Mouse (Mus musculus) lung, adult 2 months (tissue): ENCODE measurements around the gene Rnf7. TPM values are rescaled to one million over a fixed set of nuclear protein-coding genes. Genes with fewer than 3 reads are reported as not detected.
A peak's percentile ranks its signal among the peaks of the same experiment; 100 is the strongest.

ENCODE experiments used
- DNase-seq: peaks from one replicate; pipeline ENCODE4 v3.0.0; 2022
- H3K4me1 ChIP-seq: fragments of 200-500 bp; 2 replicates; pipeline ENCODE4 v1.6.1; 2011; ENCODE audit warnings: low read length; ENCODE audit not compliant: control insufficient read depth, insufficient read depth
- H3K4me3 ChIP-seq: fragments of 200-500 bp; replicated peaks from 2 replicates; pipeline ENCODE3; 2011; ENCODE audit warnings: low read depth, mild to moderate bottlenecking, control low read depth, low read length; ENCODE audit errors: extremely low read depth
- CTCF ChIP-seq: fragments of 200-500 bp; IDR thresholded peaks from 2 replicates; pipeline ENCODE4 v1.5.1; 2011; ENCODE audit warnings: mild to moderate bottlenecking, low read length, control low read depth; ENCODE audit not compliant: insufficient read depth
- POLR2A ChIP-seq: fragments of 200-500 bp; IDR thresholded peaks from 2 replicates; pipeline ENCODE4 v1.6.1; 2011; ENCODE audit warnings: low read depth, mild to moderate bottlenecking, control low read depth, low read length, borderline replicate concordance; ENCODE audit errors: extremely low read depth
- WGBS: fragments of 180-500 bp; shearing (Covaris S2); methylation state at CpG from one replicate; pipeline ENCODE4 v1.1.7; 2018; 5-methylcytosine and 5-hydroxymethylcytosine counted together
- polyA plus RNA-seq: library from polyadenylated mRNA; depleted of rRNA; stranded (reverse); fragments of >200 nt; gene quantifications from 2 replicates; pipeline ENCODE4 v1.2.3, GENCODE M21; 2012

The Rnf7 gene
- polyA plus RNA-seq, 1 experiment = 183 TPM

DNA sequence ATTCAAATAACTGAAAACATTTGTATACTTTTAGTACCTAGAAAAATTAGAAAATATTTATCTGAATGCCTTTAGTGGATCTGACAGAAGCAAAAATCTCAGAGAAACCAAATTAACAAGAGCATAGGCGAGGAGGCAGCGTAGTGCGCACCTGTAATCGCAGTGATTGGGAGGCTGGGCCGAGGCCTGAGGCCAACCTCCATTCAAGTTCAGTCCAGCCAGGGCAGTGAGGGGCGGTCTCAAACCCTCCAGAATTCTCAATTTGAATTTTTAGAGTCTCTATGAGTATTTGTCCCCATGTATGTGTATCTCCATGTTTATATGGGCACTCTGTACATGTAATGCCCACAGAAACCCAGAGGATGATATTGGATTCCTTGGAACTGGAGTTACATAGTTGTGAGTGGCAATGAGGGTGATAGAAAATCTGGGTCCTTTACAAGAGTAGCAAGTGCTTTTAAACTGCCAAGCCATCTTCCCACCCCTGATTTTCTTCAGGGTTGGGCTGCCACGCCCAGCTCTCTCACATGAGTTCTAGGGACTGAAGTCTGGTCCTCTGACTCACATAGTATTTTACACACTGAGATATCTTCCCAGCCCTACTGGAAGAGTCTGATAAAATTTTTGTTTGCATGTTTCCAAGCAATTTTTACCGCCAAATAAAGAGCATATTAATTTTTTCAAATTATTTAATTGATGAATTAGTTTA lies 8.1 kb downstream of the Rnf7 start:
- no peak for DNase-seq
- 94% methylated on average over 8 of the region's 8 CpGs for WGBS
- H3K4me1 ChIP-seq = no peaks in the 10 kb centered on the region
- H3K4me3 ChIP-seq = no peak overlapping the region
- TF ChIP-seq CTCF = no peak
- TF ChIP-seq POLR2A = no peak

DNA sequence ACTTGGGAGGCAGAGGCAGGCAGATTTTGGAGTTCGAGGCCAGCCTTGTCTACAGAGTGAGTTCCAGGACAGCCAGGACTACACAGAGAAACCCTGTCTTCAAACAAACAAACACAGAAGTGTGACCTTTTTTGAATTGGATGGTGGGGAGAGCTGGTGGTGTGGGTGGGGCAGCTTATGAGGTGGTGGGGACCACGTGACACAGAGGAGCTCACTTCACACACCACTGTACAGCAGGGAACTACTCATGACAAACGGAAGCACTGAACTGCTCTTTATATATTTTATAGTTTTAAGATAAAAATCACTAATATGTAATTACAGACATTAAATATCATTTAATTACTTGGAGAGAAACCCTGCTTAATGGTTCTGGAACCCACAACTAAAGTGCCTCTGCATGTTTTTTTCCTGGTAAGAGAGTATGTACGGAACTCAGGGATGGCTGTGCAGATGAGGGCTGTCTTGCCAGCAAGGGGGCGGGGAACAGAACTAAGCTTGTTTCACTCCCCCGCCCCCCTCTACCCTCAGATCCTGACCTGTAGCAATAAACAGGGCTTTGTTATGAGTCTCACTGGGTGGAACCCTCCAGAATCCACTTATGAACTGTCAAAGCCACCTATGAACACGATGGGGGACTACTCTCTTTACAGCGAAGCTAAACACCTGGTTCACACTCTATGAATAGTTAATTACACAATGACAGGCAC lies 8.8 kb downstream of the Rnf7 start:
- Histone ChIP-seq H3K4me3 (no peak overlapping the region), H3K4me1 (no peaks in the 10 kb centered on the region)
- TF ChIP-seq CTCF = no peak
- TF ChIP-seq POLR2A = no peak
- no peak for DNase-seq
- 69% methylated on average over 8 of the region's 8 CpGs for WGBS

DNA sequence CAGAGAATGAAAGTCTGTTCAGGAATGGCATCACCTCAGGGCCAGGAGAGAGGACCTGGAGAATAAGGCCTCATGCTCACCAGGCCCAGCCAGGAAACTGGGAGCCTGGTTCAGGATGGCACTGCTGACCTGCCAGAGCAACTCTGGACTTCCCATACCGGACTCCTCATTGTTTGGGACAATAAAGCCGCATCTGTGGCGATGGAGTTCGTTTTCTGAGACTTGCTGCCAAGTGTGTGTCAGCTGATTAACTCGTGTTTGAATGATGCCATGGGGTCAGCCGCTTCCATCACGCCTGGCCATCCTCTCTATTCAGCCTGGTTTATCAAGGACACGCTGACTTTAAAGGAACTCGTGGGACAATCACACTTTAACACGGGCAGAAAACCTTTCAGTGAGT lies 14.8 kb downstream of the Rnf7 start:
- no peak for DNase-seq
- Histone ChIP-seq H3K4me3 (no peak overlapping the region), H3K4me1 (no peaks in the 10 kb centered on the region)
- WGBS = 49% methylated on average over 10 of the region's 10 CpGs
- no peak for TF ChIP-seq POLR2A
- no peak for TF ChIP-seq CTCF

DNA sequence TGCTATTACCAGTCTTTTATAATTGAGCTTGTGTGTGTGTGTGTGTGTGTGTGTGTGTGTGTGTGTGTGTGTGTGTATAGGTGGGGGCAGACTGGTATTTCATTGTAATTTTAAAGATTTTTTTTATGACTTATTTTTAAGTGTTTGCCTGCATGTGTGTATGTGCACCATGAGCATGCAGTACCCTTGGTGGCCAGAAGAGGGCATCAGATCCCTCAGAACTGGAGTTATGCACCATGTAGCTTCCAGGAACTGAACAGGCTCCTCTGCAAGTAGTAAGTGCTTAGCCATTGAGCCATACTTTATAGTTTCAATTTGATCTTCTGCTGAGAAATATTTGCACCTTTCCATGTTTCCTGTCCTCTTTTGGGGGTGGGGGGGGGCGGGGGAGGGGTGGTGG lies 16.9 kb downstream of the Rnf7 start:
- TF ChIP-seq CTCF = 0 out of 2 replicates have a peak, but pooled peaks have one; percentile 16
- no peak for TF ChIP-seq POLR2A
- H3K4me1 ChIP-seq = no peaks in the 10 kb centered on the region
- no peak for DNase-seq
- no peak overlapping the region for H3K4me3 ChIP-seq
- WGBS = 50% methylated on average over 1 of the region's 1 CpGs

DNA sequence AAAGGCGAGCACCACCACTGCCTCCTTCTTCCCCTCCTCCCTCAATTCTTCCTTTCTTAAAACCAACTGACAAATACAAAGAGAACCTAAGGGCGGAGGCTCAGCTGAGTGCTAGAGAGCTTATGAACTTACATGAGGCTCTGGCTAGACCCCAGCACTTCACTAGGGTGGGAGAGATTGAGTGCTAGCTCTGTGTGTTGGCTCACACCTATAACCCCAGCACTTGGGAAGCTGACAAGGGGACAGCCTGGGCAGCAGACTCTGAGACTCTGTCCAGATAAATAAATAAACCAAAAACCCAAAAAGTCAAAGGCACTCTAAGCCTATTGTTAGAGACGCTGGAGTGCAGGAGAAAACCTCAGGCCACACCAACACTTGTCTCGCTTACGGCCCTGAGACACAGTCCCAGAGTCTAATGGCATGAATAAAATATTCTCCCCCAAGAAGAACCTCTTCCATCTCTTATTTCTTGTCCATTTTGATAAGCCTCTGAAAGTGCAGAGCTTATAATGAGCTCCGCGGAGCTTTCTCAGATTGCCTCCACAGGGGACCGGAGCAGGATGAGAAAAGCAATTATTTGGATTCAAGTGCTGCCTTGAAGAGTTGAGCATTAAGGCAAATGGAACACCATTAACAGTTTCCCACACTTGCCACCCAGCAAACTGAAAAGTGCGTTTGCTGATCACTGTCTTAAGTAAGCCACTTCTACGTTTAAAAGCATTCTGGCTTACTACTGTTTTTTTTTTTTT lies 18.2 kb downstream of the Rnf7 start:
- DNase-seq = no peak
- 72% methylated on average over 10 of the region's 10 CpGs for WGBS
- no peaks in the 10 kb centered on the region for H3K4me1 ChIP-seq
- no peak overlapping the region for H3K4me3 ChIP-seq
- TF ChIP-seq POLR2A (no peak), CTCF (no peak)

DNA sequence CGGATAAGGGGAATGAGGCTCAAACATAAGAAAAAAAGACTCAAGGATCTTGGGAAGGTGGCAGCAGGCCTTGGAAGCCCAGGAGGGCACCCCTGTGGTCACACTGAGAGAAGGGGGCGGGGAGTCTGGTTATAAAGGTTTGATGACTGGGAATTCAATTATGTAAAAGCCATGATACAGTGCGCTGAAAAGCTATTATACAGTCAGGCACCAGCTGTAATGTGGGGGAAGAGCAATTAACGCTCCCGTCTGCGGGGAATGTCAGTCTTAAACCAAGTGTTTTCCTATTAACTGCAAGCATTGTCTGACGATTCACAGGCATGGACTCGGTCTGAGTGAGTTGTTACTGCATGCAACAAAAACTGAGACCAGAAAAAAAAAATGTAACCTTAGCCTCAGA lies 22.9 kb downstream of the Rnf7 start:
- no peak for DNase-seq
- Histone ChIP-seq H3K4me1 (no peaks in the 10 kb centered on the region; the same call in 1 of the 2 replicates), H3K4me3 (no peak overlapping the region)
- TF ChIP-seq POLR2A = no peak
- WGBS = 84% methylated on average over 8 of the region's 8 CpGs

DNA sequence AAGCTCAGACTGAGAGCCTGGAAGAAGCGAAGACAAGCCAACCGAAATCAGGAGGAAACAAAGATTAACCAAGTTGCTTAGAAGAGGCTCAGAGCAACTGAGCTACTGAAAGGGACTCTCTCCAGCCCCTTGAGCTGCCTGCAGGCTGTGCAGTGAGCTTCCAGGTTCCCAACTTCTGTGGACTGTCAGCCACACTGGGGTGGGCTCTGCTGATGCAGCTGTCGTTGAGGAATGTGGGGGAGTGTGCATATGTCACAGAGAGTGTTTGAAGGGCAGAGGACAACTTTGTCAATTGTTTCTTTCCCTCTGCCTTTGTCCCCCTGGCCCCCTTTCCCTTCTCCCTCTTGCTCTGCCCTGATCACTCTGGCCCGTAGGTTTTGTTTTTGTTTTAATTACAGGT lies 25.5 kb downstream of the Rnf7 start:
- no peak for TF ChIP-seq POLR2A
- TF ChIP-seq CTCF = no peak
- no peaks in the 10 kb centered on the region; the same call in 1 of the 2 replicates for H3K4me1 ChIP-seq
- H3K4me3 ChIP-seq = no peak overlapping the region
- no peak for DNase-seq
- 88% methylated on average over 4 of the region's 4 CpGs for WGBS

DNA sequence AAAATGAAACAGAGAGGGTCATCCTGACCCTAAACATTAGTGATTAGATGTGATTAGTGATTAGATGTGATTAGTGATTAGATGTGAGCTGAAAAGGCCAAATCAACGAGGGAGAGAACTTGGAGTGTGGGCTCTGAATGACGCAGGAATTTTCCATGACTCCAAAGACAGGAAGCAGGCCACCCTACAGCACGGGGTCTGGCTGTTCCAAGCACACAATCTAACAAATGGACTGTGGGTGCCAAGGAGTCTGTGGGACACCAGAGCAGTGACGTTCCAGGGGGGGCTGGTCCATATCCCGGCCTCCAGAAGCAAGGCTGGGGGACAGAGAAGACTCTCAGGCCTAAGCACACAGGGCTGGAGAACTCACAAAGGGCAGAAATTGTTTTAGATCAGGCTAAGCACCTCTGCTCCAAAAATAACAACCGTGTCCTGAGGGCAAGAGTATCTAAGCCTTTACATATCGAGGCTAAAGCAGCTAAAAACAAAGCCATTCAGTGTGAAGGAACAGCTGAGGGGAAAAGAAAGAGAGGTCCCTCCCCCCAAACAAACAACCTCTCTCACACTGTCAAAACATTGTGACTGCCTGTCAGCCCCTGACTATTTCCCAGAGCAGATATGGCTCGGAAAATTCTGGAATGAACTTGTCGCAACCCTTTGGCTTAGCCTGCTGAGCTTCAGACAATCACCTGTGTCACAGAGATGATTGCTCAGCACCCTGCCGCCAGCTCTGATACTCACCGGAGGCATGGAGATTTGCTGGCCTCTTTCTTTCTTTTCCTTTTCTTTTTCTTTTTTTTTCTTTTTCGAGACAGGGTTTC lies 27.4 kb downstream of the Rnf7 start:
- H3K4me1 ChIP-seq = no peaks in the 10 kb centered on the region; the same call in 1 of the 2 replicates
- DNase-seq = no peak
- TF ChIP-seq CTCF = no peak
- TF ChIP-seq POLR2A = no peak
- 43% methylated on average over 12 of the region's 12 CpGs for WGBS
- H3K4me3 ChIP-seq = no peak overlapping the region

DNA sequence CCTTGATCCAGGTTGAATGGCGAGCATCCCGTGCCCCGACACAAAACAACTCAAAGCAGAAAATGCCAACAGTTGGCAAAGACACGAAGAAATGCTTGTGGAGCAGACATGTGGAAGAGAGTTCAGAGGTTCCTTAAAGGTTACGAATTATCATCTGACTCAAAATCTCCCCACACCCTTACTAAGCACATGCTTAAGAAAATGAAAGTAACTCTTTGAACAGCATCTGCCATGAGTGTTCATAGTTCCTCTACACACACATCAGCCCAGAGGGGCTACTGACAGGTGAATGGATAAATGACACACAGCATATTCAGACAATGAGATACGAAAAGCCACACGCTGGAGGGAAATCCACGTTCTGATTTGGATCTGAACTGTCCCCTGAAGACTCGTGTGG lies 29.0 kb downstream of the Rnf7 start:
- WGBS = 80% methylated on average over 9 of the region's 9 CpGs

More for the DNA sequence above, 29.0 kb downstream of the Rnf7 start:
- Histone ChIP-seq H3K4me3 (no peak overlapping the region), H3K4me1 (no peaks in the 10 kb centered on the region; the same call in 1 of the 2 replicates)
- no peak for DNase-seq
- no peak for TF ChIP-seq CTCF
- TF ChIP-seq POLR2A = no peak
